Mouse (Mus musculus) heart, postnatal 0 days (tissue): Measurements from ENCODE around the gene Cdh3.

Source experiments
- CTCF ChIP-seq: IDR thresholded peaks from 2 replicates; pipeline ENCODE4 v1.5.1; 2016; ENCODE audit warnings: antibody characterized with exemption, control low read depth, low read depth
- EP300 ChIP-seq: IDR thresholded peaks from 2 replicates; pipeline ENCODE4 v1.6.1; 2016; ENCODE audit warnings: antibody characterized with exemption, low read depth

DNA sequence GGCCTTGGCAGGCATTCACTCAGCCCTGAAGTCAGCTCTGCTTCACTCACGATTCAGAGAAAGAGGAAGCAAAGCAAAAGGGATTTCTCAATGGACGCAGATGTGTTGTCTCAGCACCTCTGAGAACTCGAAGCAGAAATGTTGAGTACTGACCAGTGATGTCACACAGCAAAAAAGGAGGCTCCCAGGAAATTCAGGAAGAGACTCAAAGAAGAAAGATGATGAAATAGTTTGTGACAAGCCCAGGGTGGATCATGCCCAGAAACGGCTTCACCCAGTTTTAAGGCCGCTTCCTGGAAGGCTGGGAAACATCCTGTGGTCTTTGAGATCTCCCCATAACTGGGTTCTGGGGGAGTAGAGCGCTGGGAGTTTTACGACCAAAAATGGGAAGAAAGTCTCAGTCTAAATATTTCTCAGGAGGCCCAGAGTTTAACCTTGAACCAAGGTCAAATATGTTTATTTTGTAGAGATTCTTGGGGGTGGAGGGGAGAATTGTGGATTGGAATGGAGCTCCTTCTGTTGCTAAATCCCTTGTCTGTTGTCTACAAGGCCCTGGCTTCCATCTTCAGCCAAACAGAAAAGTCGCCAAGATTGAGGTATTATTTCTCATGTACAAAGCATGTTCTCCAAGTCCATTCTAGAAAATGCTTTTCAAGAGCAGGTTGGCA, 10.5 kb upstream of the Cdh3 start, which contains the start of gene 6030452D12Rik:
- no peak for TF ChIP-seq EP300
- no peak for TF ChIP-seq CTCF
